Mouse (Mus musculus) olfactory bulb, adult 2 months (tissue): ENCODE measurements around the gene Zmym3. TPM values are rescaled to one million over a fixed set of nuclear protein-coding genes. Genes with fewer than 3 reads are reported as not detected.

Experiments used
- H3K27ac ChIP-seq: fragments of 200-500 bp; 2 replicates; pipeline ENCODE4 v1.5.1; 2012; ENCODE audit warnings: low read depth, low read length; ENCODE audit not compliant: insufficient read depth
- H3K4me1 ChIP-seq: fragments of 200-500 bp; 2 replicates; pipeline ENCODE4 v1.6.1; 2012; ENCODE audit warnings: low read length; ENCODE audit not compliant: control insufficient read depth, insufficient read depth
- H3K4me3 ChIP-seq: fragments of 200-500 bp; 2 replicates; pipeline ENCODE4 v1.5.1; 2012; ENCODE audit warnings: mild to moderate bottlenecking, low read depth, low read length, moderate library complexity; ENCODE audit not compliant: insufficient read depth
- CTCF ChIP-seq: fragments of 200-500 bp; IDR thresholded peaks from 2 replicates; pipeline ENCODE4 v1.5.1; 2012; ENCODE audit warnings: low read depth, mild to moderate bottlenecking, low read length, moderate library complexity; ENCODE audit not compliant: insufficient read depth
- POLR2A ChIP-seq: fragments of 200-500 bp; IDR thresholded peaks from 2 replicates; pipeline ENCODE4 v1.6.1; 2012; ENCODE audit warnings: mild to moderate bottlenecking, low read depth, low read length, moderate library complexity; ENCODE audit not compliant: insufficient read depth
- WGBS: fragments of 180-500 bp; shearing (Covaris S2); methylation state at CpG from one replicate; pipeline ENCODE4 v1.1.7; 2018; 5-methylcytosine and 5-hydroxymethylcytosine counted together
- polyA plus RNA-seq: library from polyadenylated mRNA; stranded (reverse); fragments of >200 nt; gene quantifications from 2 replicates; pipeline ENCODE4 v1.2.4, GENCODE M21; 2012; ENCODE audit warnings: low replicate concordance; ENCODE audit not compliant: missing spikeins, insufficient read depth, insufficient read length

Zmym3 gene
- polyA plus RNA-seq, 1 experiment, result not detected

DNA sequence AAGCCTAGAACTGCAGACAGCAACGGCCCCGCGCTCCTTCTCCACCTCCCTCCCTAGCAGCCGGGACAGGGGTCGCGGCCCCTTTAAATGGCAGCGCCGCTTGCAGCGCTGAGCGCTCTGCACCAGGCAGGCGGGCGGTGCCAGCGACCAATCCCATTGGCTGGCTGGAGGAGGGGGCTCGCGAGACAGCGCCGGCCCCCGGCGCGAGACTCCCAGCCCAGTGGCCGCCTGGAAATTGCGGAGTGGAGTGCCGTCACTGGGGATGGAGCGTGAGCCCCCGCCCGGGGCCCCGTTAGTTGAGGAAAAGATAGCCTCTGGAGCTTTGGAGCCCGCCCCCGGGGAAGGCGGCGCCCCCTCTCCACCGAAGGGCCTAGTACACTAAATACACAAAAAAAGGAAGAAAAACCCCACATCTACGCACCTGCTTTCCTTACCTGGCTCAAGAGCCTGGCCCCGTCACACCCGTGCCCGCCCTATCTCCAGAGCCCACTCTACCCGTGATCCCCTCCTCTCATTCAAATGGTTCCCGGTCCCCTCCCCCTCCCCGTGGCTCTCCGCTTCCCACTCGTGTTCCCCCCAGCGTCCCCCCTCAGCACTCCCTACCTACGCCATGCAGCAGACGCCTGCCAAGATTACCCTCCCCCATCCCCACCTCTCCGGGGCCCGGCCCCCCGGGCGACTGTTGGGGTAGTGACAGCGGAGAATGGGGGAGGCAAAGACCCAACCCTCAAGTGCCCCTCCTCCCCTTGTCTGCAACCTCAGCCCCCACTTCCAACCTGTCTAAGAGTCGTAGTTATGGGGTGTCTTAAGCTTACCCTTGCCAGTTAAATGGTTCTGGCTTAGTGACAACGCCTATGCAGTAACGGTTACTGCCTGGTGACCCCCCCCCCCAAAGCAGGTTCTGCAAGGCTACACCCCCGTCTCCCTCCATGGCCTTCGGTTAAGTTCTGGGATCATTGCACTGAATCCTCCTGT lies 637 bp downstream of the Zmym3 start:
- Histone ChIP-seq H3K4me3 (peak overlapping the region; percentile 97), H3K27ac (peak overlapping the region; percentile 90), H3K4me1 (peaks cover 12% of the 10 kb centered on the region; the same call in 1 of the 2 replicates)
- 15% methylated on average over 53 of the region's 54 CpGs for WGBS
- TF ChIP-seq POLR2A, result peak; percentile 41; the same call in 1 of the 2 replicates
- TF ChIP-seq CTCF, result no peak

GRCm38 (mm10) chrX:101418946-101419724 lies 1.5 kb downstream of the Zmym3 start:
- 24% methylated on average over 34 of the region's 36 CpGs for WGBS
- no peak for TF ChIP-seq CTCF
- no peak for TF ChIP-seq POLR2A
- H3K4me1 ChIP-seq, result peaks cover 12% of the 10 kb centered on the region; the same call in 1 of the 2 replicates
- peak overlapping the region; percentile 90 for H3K27ac ChIP-seq
- H3K4me3 ChIP-seq, result peak overlapping the region; percentile 97

DNA sequence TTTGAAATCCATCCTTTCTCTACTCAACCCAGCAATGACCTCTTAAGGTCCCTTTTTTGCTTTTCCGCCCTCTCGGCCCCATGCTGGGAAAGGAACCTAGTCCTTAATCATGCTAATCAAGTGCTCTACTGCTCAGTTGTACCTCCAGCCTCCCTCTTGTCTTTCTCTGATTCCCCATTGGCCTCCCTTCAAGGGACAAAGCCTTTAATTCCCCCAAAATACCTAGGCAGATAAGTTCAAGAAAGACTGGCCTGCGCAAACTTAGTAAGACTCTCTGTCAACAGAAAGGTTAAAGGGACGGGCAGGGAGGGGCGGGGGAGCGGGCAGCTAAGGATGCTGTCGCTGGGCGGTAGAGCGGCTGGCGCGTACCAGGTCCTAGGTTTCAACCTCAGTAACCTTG lies 24.2 kb downstream of the Zmym3 start:
- Histone ChIP-seq H3K27ac (no peak overlapping the region), H3K4me1 (no peaks in the 10 kb centered on the region), H3K4me3 (no peak overlapping the region)
- WGBS, result 50% methylated on average over 11 of the region's 11 CpGs
- no peak for TF ChIP-seq CTCF

DNA sequence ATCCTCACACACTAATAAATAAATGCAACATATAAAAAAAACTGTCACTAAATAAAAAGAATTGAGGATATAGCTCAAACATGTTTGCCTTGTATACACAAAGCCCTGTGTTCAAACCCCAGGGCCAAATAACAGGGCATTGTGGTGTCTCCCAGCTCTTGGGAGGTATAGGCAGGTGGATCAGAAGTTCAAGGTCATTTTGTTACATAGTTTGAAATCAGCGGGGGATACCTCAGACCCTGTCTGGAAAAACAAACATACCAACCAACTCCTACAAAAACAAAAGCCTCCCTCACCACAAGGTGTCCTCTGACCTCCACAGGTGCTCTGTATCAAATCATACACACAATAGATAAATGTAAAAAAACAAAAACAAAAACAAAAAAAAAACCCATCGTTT lies 26.3 kb downstream of the Zmym3 start:
- Histone ChIP-seq H3K4me1 (no peaks in the 10 kb centered on the region), H3K27ac (no peak overlapping the region), H3K4me3 (no peak overlapping the region)
- TF ChIP-seq POLR2A (no peak), CTCF (no peak)
- 69% methylated on average over 2 of the region's 2 CpGs for WGBS

DNA sequence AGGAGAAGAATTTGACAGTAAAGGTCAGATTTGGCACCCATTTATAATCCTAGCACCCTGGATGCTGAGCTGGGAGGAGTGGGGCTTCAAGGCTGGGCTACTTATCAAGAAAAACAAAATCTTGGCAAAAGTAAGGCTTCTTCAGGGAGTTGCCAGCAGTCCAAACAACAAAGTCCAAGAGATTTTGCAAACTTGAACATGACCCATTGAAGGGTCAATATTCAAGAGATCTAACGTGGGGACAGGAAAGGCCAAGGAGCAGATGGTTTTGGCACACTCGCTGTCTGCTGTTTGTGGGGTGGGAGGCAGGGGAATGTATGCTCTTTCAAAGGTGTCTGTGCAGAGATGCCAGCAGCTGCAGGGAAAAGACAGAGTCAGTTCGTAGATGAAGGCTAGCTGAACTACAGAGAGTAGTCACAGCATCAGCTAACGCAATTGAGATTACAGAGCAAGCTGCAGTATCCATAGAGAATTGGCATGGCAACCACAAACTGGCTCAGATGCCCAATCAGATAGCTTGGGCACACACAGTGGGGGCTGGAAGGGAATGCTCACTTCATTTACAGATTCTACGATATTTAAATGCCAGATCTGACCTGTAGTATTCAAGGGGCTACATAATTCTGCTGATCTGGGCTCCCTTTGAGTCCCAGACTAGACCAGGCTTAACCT lies 31.6 kb downstream of the Zmym3 start:
- no peak for TF ChIP-seq CTCF
- TF ChIP-seq POLR2A, result no peak
- H3K4me1 ChIP-seq, result peaks cover 14% of the 10 kb centered on the region
- no peak overlapping the region for H3K27ac ChIP-seq
- WGBS, result 44% methylated on average over 5 of the region's 5 CpGs
- no peak overlapping the region for H3K4me3 ChIP-seq

DNA sequence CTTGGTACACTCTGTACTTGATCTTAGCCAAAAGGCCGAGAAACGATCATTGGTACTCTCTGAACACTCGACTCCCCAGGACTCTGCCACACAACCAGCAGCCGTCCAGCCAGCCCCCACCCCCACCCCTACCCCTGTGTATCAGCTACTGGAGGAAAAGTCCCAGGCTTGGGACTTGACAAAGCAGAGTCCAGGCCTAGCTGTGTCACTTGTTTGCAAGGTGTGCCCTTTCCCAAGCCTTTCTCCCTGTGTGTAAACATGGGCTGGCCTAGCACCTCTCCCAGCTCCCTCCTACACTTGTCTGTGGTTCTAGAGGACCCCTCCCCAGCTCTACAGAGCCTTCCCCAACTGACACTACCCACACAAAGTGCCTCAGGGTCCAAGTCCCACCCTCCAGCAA lies 34.4 kb downstream of the Zmym3 start:
- peaks cover 19% of the 10 kb centered on the region for H3K4me1 ChIP-seq
- H3K27ac ChIP-seq, result no peak overlapping the region
- 51% methylated on average over 4 of the region's 4 CpGs for WGBS
- H3K4me3 ChIP-seq, result no peak overlapping the region
- TF ChIP-seq POLR2A, result no peak
- no peak for TF ChIP-seq CTCF

DNA sequence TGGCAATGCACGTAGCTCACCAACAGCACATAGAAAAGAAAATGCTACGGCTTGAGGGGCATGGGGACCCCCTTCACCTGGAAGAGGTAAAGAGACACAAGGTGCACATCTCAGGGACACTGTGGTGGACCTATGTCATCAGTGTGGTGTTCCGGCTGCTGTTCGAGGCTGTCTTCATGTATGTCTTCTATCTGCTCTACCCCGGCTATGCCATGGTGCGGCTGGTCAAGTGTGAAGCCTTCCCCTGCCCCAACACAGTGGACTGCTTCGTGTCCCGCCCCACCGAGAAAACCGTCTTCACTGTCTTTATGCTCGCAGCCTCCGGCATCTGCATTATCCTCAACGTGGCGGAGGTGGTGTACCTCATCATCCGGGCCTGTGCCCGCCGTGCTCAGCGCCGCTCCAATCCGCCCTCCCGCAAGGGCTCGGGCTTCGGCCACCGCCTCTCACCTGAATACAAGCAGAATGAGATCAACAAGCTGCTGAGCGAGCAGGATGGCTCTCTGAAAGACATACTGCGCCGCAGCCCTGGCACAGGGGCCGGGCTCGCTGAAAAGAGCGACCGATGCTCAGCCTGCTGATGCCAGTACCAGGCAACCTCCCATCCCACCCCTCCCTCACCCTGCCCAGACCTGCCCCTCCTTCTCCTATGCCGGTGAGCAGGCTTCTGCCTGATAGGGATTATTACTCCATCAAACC lies 36.1 kb downstream of the Zmym3 start:
- peaks cover 19% of the 10 kb centered on the region for H3K4me1 ChIP-seq
- 26% methylated on average over 32 of the region's 32 CpGs for whole genome bisulfite sequencing
- H3K4me3 ChIP-seq, result peak overlapping the region; percentile 55
- H3K27ac ChIP-seq, result peak overlapping the region; percentile 37; the same call in 1 of the 2 replicates
- TF ChIP-seq POLR2A, result no peak

DNA sequence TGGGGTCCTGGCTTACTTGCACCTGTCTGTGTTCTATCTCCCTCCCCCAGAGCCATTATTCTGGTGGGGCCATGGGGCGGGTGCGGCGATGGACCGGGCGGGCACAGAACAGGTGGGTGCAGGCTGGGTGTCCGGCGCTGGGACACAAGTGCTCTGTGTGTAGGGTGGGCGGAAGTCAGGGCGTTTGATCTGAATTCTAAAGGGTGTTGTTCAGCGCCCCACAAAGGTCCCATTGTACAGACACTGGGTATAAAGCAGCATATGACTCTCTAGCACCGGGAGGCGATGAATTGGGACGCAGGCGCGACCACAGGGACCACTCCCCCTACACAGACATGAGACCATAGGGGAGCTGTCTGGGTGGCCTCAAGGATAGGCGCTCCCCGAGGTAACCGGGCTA lies 37.2 kb downstream of the Zmym3 start:
- no peak for TF ChIP-seq POLR2A
- Histone ChIP-seq H3K27ac (no peak overlapping the region), H3K4me3 (no peak overlapping the region), H3K4me1 (peaks cover 19% of the 10 kb centered on the region)
- 59% methylated on average over 18 of the region's 18 CpGs for WGBS
